Mouse (Mus musculus): ENCODE measurements around the gene Rtl10. TPM values are rescaled to one million over a fixed set of nuclear protein-coding genes. Genes with fewer than 3 reads are reported as not detected.

Rtl10 gene
- total RNA-seq, 4 experiments from 2014 or later, result 2.9 to 4.6 (median 3.7) TPM

GRCm38 (mm10) chr16:18543151-18543829 lies 44.6 kb downstream of the Rtl10 start:
- DNase-seq (ENCODE audit: low spot score in 2 of 2), result no peak

GRCm38 (mm10) chr16:18547891-18548290 lies 49.2 kb downstream of the Rtl10 start:
- DNase-seq (ENCODE audit: low spot score in 2 of 2), result no peak

Other genes starting within 250 kb of the Rtl10 start
- gene Gm49776, start 240.6 kb upstream of the Rtl10 start, total RNA-seq (2022), result not detected
- gene Dgcr8, start 209.7 kb upstream of the Rtl10 start, total RNA-seq (2022), result 10 to 100 TPM; 10.7 to 14.7 (median 12.5) TPM
- 10 to 100 TPM; 29.9 to 53.4 (median 43.1) TPM for gene Tango2, start 150.8 kb upstream of the Rtl10 start, total RNA-seq (2022)
- gene Arvcf, start 150.7 kb upstream of the Rtl10 start, total RNA-seq (2022), result 10 to 100 TPM in 2 of 4 experiments, 1 to 10 TPM in 2; 7.8 to 12.7 (median 9.9) TPM
- gene Txnrd2, start 72.5 kb upstream of the Rtl10 start, total RNA-seq (2022), result 10 to 100 TPM; 17.2 to 23.5 (median 21.3) TPM
- 10 to 100 TPM; 36.7 to 39.9 (median 38.5) TPM for gene Comt, start 72.0 kb upstream of the Rtl10 start, total RNA-seq (2022)
- gene Gnb1l, start 188 bp upstream of the Rtl10 start, total RNA-seq (2022), result 1 to 10 TPM; 3.1 to 6.1 (median 3.7) TPM
- 1 to 10 TPM; 3.0 to 5.8 (median 3.9) TPM for gene Tbx1, start 91.8 kb downstream of the Rtl10 start, total RNA-seq (2022)
- gene Gp1bb, start 123.5 kb downstream of the Rtl10 start, total RNA-seq (2022), result not detected
- gene Gm49601, start 127.5 kb downstream of the Rtl10 start, total RNA-seq (2022), result under 1 TPM in 3 of 4 experiments, not detected in 1; 0.29 to 0.48 (median 0.47) TPM
- 1 to 10 TPM; 1.7 to 2.7 (median 2.3) TPM for gene Sept5, start 131.1 kb downstream of the Rtl10 start, total RNA-seq (2022)

Measured in gastrocnemius, adult 8-10 months (tissue).